Mouse (Mus musculus) cerebellum, adult 2 months (tissue): ENCODE data around the gene Ankrd13b.

Experiments
- CTCF ChIP-seq: fragments of 200-500 bp; IDR thresholded peaks from 2 replicates; pipeline ENCODE4 v1.5.1; 2011; ENCODE audit warnings: low read depth, mild to moderate bottlenecking, control low read depth, low read length, moderate library complexity, borderline replicate concordance; ENCODE audit not compliant: insufficient read depth
- POLR2A ChIP-seq: fragments of 200-500 bp; IDR thresholded peaks from 2 replicates; pipeline ENCODE4 v1.6.1; 2011; ENCODE audit warnings: low read length, control low read depth, borderline replicate concordance; ENCODE audit not compliant: insufficient read depth

GRCm38 (mm10) chr11:77530862-77531261 lies 41.4 kb upstream of the Ankrd13b start:
- TF ChIP-seq CTCF (no peak), POLR2A (no peak)
